Mouse (Mus musculus) layer of hippocampus, adult 18-20 months (tissue): ENCODE measurements at regions not wholly inside any gene's neighbourhood (a gene's known extent, or its start where the extent isn't known, plus 50 kb on each side); places are given as distances from the start of the nearest gene placed in this dataset.

Source experiments
- DNase-seq, 2 experiments: peaks; one replicate each; pipeline ENCODE4 v3.0.0; 2022; ENCODE audit warnings: low spot score in 2 of 2

GRCm38 (mm10) chr1:101113266-101113849 is 1340.8 kb downstream of the Cntnap5b start:
- DNase-seq = no peak

GRCm38 (mm10) chr1:101122091-101122825 is 1349.7 kb downstream of the Cntnap5b start:
- peak; percentile 73 to 91 for DNase-seq

DNA sequence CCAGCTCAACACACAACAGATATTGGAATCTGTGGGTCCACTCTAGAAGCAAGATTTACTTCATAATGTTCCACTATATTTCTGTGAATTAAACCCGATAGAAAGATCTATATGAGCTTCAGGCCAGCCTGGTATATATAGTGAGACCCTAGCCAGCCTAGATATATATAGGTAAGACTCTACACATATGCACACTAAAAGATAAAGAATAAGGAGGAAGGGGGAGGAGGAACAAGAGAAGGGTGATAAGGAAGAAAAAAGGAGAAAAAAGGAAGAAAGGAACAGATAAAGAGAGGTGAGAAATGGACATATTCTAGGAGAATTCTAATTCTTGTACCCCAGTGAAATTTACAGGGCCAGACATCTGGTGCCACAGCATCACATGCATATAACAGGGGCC is 1354.7 kb downstream of the Cntnap5b start:
- DNase-seq = no peak

GRCm38 (mm10) chr1:101166666-101167065 is 1394.1 kb downstream of the Cntnap5b start:
- DNase-seq = no peak
